Comparison of ENCODE assay signal across 12 mouse cellular contexts in the genomic region with DNA sequence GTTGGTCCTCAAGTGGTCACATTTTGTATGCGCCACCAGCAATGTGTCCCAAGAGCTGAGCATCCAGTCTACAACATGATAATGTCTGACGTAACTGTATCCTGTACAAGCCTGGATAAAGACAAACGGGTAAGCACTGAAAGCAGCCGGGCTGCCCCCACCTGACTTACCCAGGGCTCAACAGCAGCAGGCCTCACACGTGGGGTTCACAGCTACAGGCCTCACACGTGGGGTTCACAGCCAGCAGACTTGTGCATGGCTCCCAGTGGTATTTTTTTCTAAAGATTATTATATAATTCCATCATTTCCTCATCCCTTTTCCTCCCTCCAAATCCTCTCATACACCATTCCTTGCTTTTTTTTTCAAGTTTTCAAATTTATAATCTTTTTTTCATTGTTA. TPM values are rescaled to one million over a fixed set of nuclear protein-coding genes. Genes with fewer than 3 reads are reported as not detected.
"Had no signal": no experiment of that assay in that cellular context is flagged by ENCODE, and none has a peak within 500 bp of the region (broad histone marks: within the 10 kb centered on the region; RNA-seq: fewer than 3 reads in every experiment).

No protein-coding gene starts in this region.

- H3K4me3 ChIP-seq: left cerebral cortex, adult 2 months; limb, embryonic 10.5 days; liver, embryonic 15.5 days; midbrain, embryonic 13.5 days; neural tube, embryonic 15.5 days had no signal

- H3K27ac ChIP-seq: kidney, postnatal 0 days; left cerebral cortex, adult 2 months; limb, embryonic 10.5 days; liver, embryonic 15.5 days; midbrain, embryonic 13.5 days; neural tube, embryonic 15.5 days had no signal

- DNase-seq: kidney, adult 9 months; lung, adult 2 months; lung, postnatal 36 days; right cerebral cortex, postnatal 4 days; spleen, adult 18-20 months; thymus, postnatal 14 days had no signal

RNA-seq across cellular contexts. Expression of a gene that starts 5.0 kb away (rescaled TPM):
- total RNA-seq: left cerebral cortex, adult 2 months had no signal
